Mouse (Mus musculus) gastrocnemius, adult 2 months (tissue): Measurements from ENCODE around the gene 1600014C10Rik. TPM values are rescaled to one million over a fixed set of nuclear protein-coding genes. Genes with fewer than 3 reads are reported as not detected.

Source experiments
- DNase-seq: peaks from one replicate; pipeline ENCODE4 v3.0.0; 2022
- H3K27ac ChIP-seq: fragments of 200-600 bp; 2 replicates; pipeline ENCODE4 v1.8.1; 2022; ENCODE audit warnings: mild to moderate bottlenecking
- H3K4me3 ChIP-seq: fragments of 200-600 bp; 2 replicates; pipeline ENCODE4 v1.8.1; 2022; ENCODE audit warnings: mild to moderate bottlenecking, moderate library complexity
- CTCF ChIP-seq: fragments of 200-600 bp; IDR thresholded peaks from 2 replicates; pipeline ENCODE4 v1.8.1; 2022; ENCODE audit warnings: antibody characterized with exemption, mild to moderate bottlenecking, moderate library complexity
- intact Hi-C: fragments of 180-260 bp; cut with DNase I; formaldehyde crosslinking; loops from one replicate; pipeline ENCODE4 v1.15.1; 2025
- long read RNA-seq, 2 experiments: library from polyadenylated mRNA; stranded (forward); transcript quantifications; one replicate each; pipeline ENCODE4 v2.0.0; 2021
- total RNA-seq, 2 experiments: library from RNA; stranded (reverse); gene quantifications; 2 replicates each; pipeline ENCODE4 v1.2.3; 2021

Gene 1600014C10Rik
- total RNA-seq: 10 to 100 TPM; 23.4 to 31.9 TPM
- long read RNA-seq, experiment 1, transcript 1600014C10Rik-209 (3 exons, 568 nt): minor isoform, 9 of 80 reads
- long read RNA-seq, experiment 1, transcript 1600014C10Rik-205 (3 exons, 3,283 nt): major isoform, 39 of 80 reads
- long read RNA-seq, experiment 1, transcript 1600014C10Rik-204 (3 exons, 3,341 nt): minor isoform, 14 of 80 reads
- long read RNA-seq, experiment 1, transcript 1600014C10Rik-208 (3 exons, 2,326 nt): minor isoform, 8 of 80 reads
- long read RNA-seq, experiment 1, partial matches to known transcripts: 0 of 80 reads
- long read RNA-seq, experiment 1, other reads (novel, unspliced or antisense): 10 of 80 reads
- long read RNA-seq, experiment 2, transcript 1600014C10Rik-204 (3 exons, 3,341 nt): minor isoform, 7 of 54 reads
- long read RNA-seq, experiment 2, transcript 1600014C10Rik-209 (3 exons, 568 nt): minor isoform, 6 of 54 reads
- long read RNA-seq, experiment 2, transcript 1600014C10Rik-205 (3 exons, 3,283 nt): major isoform, 33 of 54 reads
- long read RNA-seq, experiment 2, partial matches to known transcripts: 2 of 54 reads
- long read RNA-seq, experiment 2, other reads (novel, unspliced or antisense): 3 of 54 reads

DNA sequence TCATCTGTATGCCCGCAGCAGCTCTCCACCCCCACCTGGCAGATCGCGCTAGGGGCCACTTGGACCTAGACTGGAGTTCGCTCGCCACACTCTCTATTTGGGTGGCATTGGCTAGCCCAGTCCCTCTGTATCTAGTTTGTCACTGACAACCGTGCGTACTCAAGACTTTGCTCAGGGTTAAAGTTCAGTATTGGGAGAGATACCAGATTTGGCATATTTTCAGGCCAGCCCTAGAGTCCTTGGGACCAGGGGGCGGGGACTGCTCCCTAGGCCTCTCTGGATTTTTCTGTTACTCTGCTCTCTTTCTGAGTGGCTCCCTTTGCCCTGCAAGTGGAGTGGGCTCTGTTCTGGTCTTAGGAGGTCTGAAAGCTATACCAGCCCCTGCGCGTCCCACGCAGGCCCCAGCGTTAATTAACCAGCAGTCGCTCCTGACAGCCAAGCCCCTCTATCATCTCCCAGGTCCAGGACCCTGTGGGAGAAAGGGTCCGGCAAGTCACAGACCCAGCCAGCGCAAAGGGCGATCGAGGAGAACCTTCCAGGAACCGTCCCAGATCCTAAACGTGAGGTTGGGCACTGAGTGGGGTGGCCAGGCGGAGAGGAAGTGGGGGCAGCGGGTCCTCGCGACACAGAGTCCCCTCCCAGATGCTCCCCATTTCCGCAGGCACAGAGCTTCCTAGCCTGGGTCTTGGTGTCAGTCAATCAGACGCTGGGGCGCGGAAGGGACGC lies at the start of gene 1600014C10Rik:
1600014C10Rik (plus strand) TSS at position 256 of the 726 bp plus-strand sequence.
- Histone ChIP-seq H3K27ac (peak within 1 kb of the TSS; percentile 90), H3K4me3 (peak within 1 kb of the TSS; percentile 93)
- no peak for TF ChIP-seq CTCF
- peak; percentile 68 for DNase-seq
- intact Hi-C loops: loop anchor here (1.0 kb wide), 2 partner anchors 18 to 84 kb away; no protein-coding TSS in a partner anchor

DNA sequence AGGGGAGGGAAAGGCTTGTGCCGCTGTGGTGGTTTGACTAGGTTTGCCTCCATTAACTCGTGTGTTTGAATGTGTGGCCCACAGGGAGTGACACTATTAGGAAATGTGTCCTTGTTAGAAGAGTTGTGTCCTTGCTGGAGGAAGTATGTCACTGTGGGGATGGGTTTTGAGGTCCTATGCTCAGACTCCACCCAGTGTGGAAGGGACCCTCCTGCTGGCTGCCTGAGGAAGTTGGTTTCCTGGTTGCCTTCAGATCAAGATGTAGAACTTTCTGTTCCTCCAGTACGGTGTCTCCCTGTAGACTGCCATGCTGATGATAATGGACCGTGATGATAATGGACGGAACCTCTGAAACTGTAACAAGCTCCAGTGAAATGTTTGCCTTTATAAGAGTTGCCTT lies 48.5 kb upstream of the 1600014C10Rik start:
- Histone ChIP-seq H3K27ac (no peak overlapping the region), H3K4me3 (no peak overlapping the region)
- no peak for DNase-seq
- no peak for TF ChIP-seq CTCF
- intact Hi-C loops: no loop called here

DNA sequence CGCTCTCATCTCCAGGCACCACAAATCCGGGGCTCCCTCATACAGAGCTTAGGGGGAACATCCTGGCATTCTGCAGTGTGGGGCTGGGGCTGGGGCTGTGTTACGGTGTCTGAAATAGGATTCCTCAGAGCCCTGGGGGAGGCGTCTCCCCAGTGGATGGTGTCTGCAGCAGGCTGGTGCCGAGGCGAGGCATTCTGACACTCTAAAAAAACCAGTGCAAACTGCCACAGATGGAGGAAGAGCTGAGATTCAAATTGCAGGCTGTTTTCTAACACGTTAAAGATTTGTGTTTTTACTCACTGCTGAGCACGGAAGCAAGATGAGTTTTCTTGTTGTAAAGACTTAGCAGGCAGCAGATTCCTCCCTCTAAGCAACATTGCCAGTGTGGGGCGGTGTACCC lies 42.7 kb upstream of the 1600014C10Rik start:
- Histone ChIP-seq H3K4me3 (no peak overlapping the region), H3K27ac (no peak overlapping the region)
- DNase-seq: no peak
- intact Hi-C loops: loop anchor here (2.0 to 5.0 kb wide), 2 partner anchors 80 to 768 kb away; no protein-coding TSS in a partner anchor
- no peak for TF ChIP-seq CTCF

DNA sequence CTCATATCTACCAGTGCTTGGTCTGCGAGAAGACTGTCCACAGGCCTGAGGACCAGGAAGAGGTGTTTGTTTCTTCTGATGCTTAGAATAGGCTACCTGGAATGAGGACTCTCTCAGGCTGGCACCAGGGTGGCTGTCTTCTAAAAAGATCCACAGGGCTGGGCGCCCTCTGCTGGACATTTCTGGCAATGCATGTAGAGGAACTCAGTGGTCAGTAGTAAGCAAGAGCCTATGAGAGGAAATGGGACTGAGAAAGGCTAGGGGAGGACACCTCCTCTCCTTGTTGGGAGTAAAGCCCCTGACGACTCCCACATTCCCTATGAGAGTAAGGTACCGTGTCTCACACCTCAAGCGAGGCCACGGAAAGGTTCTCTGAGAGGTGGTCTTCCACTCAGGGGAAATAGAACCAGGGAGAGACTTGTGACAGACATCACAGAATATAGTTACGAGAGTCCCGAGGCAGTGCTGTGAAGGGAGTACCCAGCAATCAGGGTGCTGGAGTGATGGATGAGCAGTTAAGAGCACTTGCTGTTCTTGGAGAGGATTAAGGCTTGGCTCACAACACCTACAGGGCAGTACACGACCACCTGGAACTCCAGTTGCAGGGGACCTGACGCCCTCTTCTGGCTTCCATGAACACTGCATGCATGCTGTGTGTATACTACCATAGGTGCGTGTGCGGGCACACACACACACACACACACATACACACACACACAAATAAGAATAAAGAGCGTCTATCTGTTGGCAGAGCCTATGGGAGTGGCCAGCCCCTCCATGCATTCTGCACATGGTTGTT lies 41.1 kb upstream of the 1600014C10Rik start:
- Histone ChIP-seq H3K4me3 (no peak overlapping the region), H3K27ac (no peak overlapping the region)
- intact Hi-C loops: loop anchor here (2.0 to 5.0 kb wide), 2 partner anchors 81 to 770 kb away; no protein-coding TSS in a partner anchor
- peak; percentile 87 for DNase-seq
- TF ChIP-seq CTCF: peak; percentile 95

DNA sequence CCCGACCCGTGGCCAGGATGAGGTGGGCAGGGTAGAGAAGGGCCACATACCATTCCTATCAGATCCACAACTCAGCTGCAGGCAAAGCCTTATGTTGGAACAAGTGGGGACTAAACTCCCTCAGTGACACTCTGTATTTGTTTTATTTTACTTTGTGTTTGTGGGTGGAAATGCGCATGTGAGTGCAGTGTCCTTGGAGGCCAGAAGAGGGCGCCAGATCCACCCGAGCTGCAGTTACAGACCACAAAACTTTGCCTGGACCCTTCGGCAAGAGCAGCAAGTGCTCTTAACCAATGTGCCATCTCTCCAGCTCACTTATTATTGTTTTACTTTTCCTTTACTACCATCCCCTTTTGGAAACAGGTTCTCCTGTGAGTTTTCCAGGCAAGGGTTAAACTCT lies 35.5 kb upstream of the 1600014C10Rik start:
- intact Hi-C loops: no loop called here
- H3K4me3 ChIP-seq: no peak overlapping the region
- H3K27ac ChIP-seq: no peak overlapping the region
- TF ChIP-seq CTCF: peak; percentile 18; the same call in 1 of the 2 replicates
- DNase-seq: no peak

DNA sequence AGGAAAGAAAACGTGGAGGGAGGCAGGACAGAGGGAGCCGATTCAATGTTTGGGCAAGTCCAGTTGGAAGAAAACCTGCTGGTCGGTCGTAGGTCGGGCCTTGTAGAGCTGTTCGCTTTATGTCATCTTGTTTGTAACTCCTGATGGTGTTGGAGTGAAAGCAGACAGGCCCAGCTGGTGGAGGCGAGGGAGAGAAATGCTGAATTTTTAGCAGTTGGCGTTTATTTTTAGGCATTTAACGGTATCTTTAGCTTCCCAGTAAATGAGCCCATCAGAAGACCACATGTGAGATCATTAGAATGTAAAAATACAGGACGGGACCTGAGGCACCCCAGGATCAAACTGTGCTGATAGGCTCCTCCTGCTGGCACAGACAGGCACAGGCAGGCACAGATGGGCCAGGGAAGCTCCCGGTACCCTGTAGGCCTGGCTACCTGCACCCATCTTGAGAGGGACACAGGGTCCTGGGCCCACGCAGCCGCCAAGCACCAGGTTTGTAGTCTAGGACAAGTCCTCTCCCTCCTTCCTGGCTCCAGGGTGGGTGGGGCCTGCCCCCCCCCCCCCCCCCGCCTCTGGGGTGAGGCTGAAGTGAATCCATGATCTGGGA lies 31.2 kb upstream of the 1600014C10Rik start:
- Histone ChIP-seq H3K4me3 (no peak overlapping the region), H3K27ac (no peak overlapping the region)
- no peak for TF ChIP-seq CTCF
- intact Hi-C loops: no loop called here
- DNase-seq: no peak

DNA sequence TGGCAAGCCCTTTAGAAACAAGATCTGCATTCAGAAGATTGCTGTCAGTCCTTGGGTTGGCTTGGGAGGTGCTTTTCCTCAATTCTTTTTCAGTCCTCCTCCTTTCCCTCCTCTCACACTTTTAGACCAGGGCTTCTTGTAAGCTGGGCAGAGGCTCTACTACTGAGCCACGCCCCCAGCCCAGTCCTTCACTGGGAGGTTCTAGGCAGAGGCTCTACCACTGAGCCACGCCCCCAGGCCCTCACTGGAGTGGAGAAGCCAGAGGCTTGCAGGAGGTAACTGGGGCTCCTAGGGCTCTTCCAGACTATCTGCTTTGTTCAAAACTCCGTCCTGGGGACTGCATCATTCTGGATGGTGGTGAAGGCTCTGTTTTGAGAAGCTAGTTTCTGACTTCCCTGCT lies 30.4 kb upstream of the 1600014C10Rik start:
- intact Hi-C loops: no loop called here
- no peak for DNase-seq
- H3K27ac ChIP-seq: no peak overlapping the region

DNA sequence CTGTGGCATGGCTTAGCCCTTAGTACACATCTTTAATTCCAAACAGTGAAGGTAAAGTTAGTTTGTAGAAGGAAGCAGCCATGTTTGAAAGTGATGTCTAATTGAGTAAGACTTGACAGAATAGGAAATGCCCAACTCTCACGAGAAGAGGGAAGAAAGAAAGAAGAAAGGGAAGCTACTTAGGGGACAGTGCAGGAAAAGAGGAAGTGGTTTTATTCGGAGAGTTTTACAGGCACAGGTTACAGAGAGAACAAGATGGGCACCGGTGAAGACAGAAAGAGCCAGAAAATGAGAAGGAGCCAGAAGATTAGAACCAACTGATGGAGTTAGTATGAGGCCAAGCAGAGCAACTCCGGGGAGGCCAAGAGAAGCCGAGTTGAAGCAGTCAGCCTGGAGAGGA lies 27.2 kb upstream of the 1600014C10Rik start:
- no peak for DNase-seq
- no peak overlapping the region for H3K4me3 ChIP-seq
- no peak overlapping the region for H3K27ac ChIP-seq
- intact Hi-C loops: no loop called here
- no peak for TF ChIP-seq CTCF

More for the DNA sequence above, 30.4 kb upstream of the 1600014C10Rik start:
- no peak overlapping the region for H3K4me3 ChIP-seq
- no peak for TF ChIP-seq CTCF

DNA sequence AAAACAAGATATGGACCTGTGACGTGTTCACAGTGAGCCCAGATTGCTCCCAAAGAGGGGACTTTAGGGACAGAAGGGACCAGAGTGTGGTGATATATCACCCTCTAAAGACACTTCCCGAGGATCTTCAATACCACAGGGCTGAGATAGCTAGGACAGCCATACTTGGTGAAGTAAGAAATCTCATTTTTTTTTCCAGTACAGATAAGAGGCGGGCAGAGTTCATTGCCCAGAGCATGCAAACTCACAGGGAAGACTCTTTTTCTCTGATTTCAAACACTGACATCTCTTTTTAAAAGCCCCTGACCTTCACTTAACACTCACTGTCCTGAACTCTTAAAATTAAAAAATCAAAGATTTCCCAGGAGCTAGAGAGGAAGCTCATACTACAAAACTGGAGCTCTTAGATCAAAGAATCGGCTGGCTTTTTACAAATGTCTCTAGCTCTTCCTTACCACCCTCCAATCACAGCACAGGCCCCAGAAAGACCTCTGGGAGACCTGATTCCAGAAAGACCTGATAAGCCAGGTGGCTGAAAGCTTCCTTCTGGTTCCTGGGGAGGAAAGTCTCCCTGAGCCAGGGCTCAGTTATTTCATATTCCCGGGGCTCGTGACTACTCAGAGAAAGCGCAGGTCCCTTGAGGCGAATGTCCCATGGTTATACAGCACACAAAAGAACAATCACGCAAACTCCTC lies 24.1 kb upstream of the 1600014C10Rik start:
- no peak for TF ChIP-seq CTCF
- intact Hi-C loops: no loop called here
- Histone ChIP-seq H3K4me3 (no peak overlapping the region), H3K27ac (no peak overlapping the region)
- DNase-seq: no peak

DNA sequence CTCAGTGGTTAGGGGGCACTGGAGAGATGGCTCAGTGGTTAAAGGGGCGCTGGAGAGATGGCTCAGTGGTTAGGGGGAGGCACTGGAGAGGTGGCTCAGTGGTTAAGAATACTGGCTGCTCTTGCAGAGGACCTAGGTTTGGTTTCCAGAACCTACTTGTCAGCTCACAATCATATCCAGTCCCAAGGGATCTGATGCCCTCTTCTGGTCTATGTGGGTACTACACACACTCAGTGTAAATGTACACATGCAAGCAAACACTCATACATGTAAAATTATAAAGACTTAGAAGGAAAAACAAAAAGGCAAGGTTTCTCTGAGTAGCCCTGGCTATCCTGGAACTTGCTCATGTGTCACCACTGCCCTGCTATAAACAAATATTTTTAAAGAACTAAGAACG lies 21.6 kb upstream of the 1600014C10Rik start:
- DNase-seq: no peak
- Histone ChIP-seq H3K4me3 (no peak overlapping the region), H3K27ac (no peak overlapping the region)
- peak; percentile 27; the same call in 1 of the 2 replicates for TF ChIP-seq CTCF
- intact Hi-C loops: no loop called here

DNA sequence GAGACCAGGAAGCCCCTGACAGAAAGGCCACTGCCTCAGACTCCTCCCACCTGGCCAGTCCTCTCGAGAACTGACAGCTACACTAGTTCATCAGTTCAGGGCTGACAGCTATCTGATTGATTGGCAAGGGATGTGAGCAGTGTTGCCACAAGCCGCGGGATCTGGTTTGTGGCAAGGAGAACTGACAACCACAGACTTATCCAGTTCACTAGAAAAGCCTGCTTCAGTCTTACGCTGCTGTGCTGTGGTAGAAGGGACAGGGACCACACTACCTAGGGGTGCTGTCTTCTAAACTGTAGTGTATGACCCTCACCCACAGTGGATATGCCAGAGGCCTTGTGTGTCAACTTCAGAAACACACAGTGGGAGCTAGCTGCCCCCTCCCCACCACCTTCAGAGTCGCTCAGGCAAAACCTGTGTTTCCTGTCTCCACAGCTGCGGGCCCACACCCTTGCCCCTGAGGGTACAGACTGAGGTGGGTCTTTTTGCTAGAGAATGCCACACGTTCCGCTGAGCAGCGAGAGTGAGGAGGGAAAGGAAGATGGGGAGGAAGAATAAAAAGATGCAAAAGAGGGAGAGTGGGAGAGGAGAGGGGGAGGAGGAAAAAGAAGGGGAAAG lies 19.5 kb upstream of the 1600014C10Rik start:
- Histone ChIP-seq H3K27ac (no peak overlapping the region), H3K4me3 (no peak overlapping the region)
- TF ChIP-seq CTCF: no peak
- intact Hi-C loops: no loop called here
- DNase-seq: no peak
